Comparison of ENCODE assay signal across 16 mouse cellular contexts in the genomic region with DNA sequence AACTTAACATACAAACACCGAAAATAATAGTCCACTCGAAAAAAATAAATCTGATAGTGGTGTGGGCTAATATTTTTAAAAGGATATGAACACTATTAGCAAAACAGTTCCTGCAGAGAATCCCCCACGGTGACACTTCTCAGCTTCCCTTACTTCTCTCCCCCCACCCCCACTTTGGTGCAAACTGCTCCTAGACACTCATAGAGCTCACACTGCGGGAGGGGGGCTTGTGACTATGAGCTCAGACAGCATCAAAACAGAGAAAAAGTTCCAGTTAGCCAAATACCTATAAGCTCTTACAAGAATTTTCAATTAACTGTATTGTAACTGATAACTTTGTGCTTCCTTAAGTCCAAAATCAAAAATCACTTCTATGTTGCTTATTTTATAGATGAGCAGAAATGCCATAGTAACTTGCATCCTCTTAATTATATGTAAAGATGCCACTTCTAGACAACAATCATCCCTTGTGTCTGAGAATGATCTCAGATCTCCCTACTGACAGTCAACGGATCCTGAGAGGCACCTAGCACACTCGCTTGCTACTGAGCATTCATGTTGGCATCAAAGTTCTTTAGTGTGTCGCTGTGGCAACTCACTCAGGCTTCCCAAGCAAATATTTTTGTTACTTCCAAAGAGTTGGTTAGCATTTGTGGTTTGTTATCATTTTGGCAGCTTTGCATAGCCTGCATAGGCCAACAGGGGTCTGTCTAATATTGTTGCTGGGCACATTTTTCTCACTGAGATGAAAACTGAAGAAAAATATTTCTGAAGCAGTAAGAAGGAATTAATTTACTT.
DNase-seq lines count a peak whose midpoint lies in the region; ATAC-seq and TF ChIP-seq lines count a peak whose summit lies in the region.
"Had no signal": no experiment of that assay in that cellular context is flagged by ENCODE, and none has a peak within 500 bp of the region (broad histone marks: within the 10 kb centered on the region; RNA-seq: fewer than 3 reads in every experiment).

No protein-coding gene starts in this region.

- peaks cover 25% of the 10 kb centered on the region for H3K4me1 ChIP-seq in neural tube, embryonic 13.5 days (replicated peaks)
- no peaks in the 10 kb centered on the region for H3K4me1 ChIP-seq in stomach, postnatal 0 days (replicated peaks; ENCODE audit: control insufficient read depth, insufficient read depth)
- no peaks in the 10 kb centered on the region for H3K4me1 ChIP-seq in heart, adult 2 months (ENCODE audit: control insufficient read depth, insufficient read depth, low read length)
- H3K4me1 ChIP-seq: limb, embryonic 13.5 days had no signal

- peak; percentile 14 for DNase-seq in embryo, embryonic 10 days (ENCODE audit: low spot score)
- DNase-seq in embryo, embryonic 9.5 days (ENCODE audit: extremely low spot score): no peak
- no peak for DNase-seq in neural tube, embryonic 10.5 days (ENCODE audit: extremely low spot score, low spot score)
- no peak for DNase-seq in stomach, postnatal 0 days (ENCODE audit: low spot score)
- DNase-seq in cerebellum, adult 8-10 months: no peak
- no peak for DNase-seq in heart, adult 2 months
- DNase-seq: adrenal gland, adult 8-10 months; kidney, postnatal 4 days; lung, postnatal 4 days; spleen, adult 18-20 months; thymus, postnatal 36 days had no signal

- intact Hi-C loops in heart, adult 2 months (cut with DNase I): no loop called here

- ATAC-seq in neural tube, embryonic 13.5 days (ENCODE audit: low read depth): no peak
- 0 out of 2 replicates have a peak, but pooled peaks have one; percentile 26 for ATAC-seq in megakaryocyte progenitor cell, adult 5-6 weeks (replicated peaks; ENCODE audit: poor library complexity)
- ATAC-seq in stomach, postnatal 0 days (ENCODE audit: low FRiP score, low TSS enrichment): no peak
- ATAC-seq: intestine, embryonic 16.5 days had no signal

- no peak overlapping the region for H3K4me3 ChIP-seq in neural tube, embryonic 13.5 days
- H3K4me3 ChIP-seq in stomach, postnatal 0 days (ENCODE audit: low read depth, low read length): no peak overlapping the region
- H3K4me3 ChIP-seq in heart, adult 2 months: no peak overlapping the region
- H3K4me3 ChIP-seq: limb, embryonic 13.5 days; myocyte had no signal

- no peak for TF ChIP-seq EP300 in stomach, postnatal 0 days (optimal IDR thresholded peaks at IDR 0.05)
- TF ChIP-seq EP300 in heart, adult 2 months (IDR thresholded peaks at IDR 0.05; ENCODE audit: insufficient read depth, low read depth, low read length): no peak

- H3K27ac ChIP-seq in neural tube, embryonic 13.5 days (replicated peaks): peak overlapping the region; percentile 71
- no peak overlapping the region for H3K27ac ChIP-seq in stomach, postnatal 0 days (replicated peaks)
- H3K27ac ChIP-seq in heart, adult 2 months: no peak overlapping the region
- H3K27ac ChIP-seq: limb, embryonic 13.5 days had no signal

- H3K9ac ChIP-seq in neural tube, embryonic 13.5 days: no peak overlapping the region
- no peak overlapping the region for H3K9ac ChIP-seq in stomach, postnatal 0 days (ENCODE audit: low read length)
- H3K9ac ChIP-seq in heart, adult 2 months (ENCODE audit: low read depth, low read length): no peak overlapping the region
- H3K9ac ChIP-seq: limb, embryonic 13.5 days had no signal

- no peak overlapping the region for H3K4me2 ChIP-seq in neural tube, embryonic 13.5 days
- no peak overlapping the region for H3K4me2 ChIP-seq in stomach, postnatal 0 days (replicated peaks; ENCODE audit: low read depth)
- H3K4me2 ChIP-seq: limb, embryonic 13.5 days had no signal

- no peak for TF ChIP-seq POLR2A in heart, adult 2 months (IDR thresholded peaks at IDR 0.05; ENCODE audit: insufficient read depth, low read depth, low read length)

- WGBS in neural tube, embryonic 13.5 days: 41% methylated on average over 7 of the region's 7 CpGs
- WGBS in stomach, postnatal 0 days: 71% methylated on average over 7 of the region's 7 CpGs
- WGBS in heart, adult 2 months: 57% methylated on average over 7 of the region's 7 CpGs

- no peaks in the 10 kb centered on the region for H3K79me2 ChIP-seq in heart, adult 2 months (replicated peaks; ENCODE audit: control insufficient read depth, insufficient read depth, low read length)

- H3K27me3 ChIP-seq in neural tube, embryonic 13.5 days: no peaks in the 10 kb centered on the region
- H3K27me3 ChIP-seq in stomach, postnatal 0 days (ENCODE audit: control insufficient read depth, insufficient read depth, low read length): no peaks in the 10 kb centered on the region
- H3K27me3 ChIP-seq in heart, adult 2 months (ENCODE audit: control insufficient read depth, insufficient read depth, low read length): no peaks in the 10 kb centered on the region
- H3K27me3 ChIP-seq: limb, embryonic 13.5 days had no signal

- H3K9me3 ChIP-seq in neural tube, embryonic 13.5 days: no peaks in the 10 kb centered on the region
- no peaks in the 10 kb centered on the region for H3K9me3 ChIP-seq in stomach, postnatal 0 days (ENCODE audit: control insufficient read depth, low read length)
- H3K9me3 ChIP-seq: limb, embryonic 13.5 days had no signal

- no peaks in the 10 kb centered on the region for H3K36me3 ChIP-seq in neural tube, embryonic 13.5 days
- no peaks in the 10 kb centered on the region for H3K36me3 ChIP-seq in stomach, postnatal 0 days (ENCODE audit: control insufficient read depth, insufficient read depth, low read length)
- no peaks in the 10 kb centered on the region for H3K36me3 ChIP-seq in heart, adult 2 months (ENCODE audit: control insufficient read depth, insufficient read depth, low read length)
- H3K36me3 ChIP-seq: limb, embryonic 13.5 days had no signal

- peak; percentile 26 for TF ChIP-seq CTCF in stomach, postnatal 0 days (IDR thresholded peaks at IDR 0.05; ENCODE audit: low read depth)
- no peak for TF ChIP-seq CTCF in heart, adult 2 months (IDR thresholded peaks at IDR 0.05)
